Mouse (Mus musculus): Measurements from ENCODE around the gene Atp8b4.

GRCm38 (mm10) chr2:126520828-126521227 is 20.4 kb upstream of the Atp8b4 start:
- TF ChIP-seq POLR2A (IDR thresholded peaks at IDR 0.05; ENCODE audit: insufficient read depth, low read depth, low read length) (no peak), CTCF (IDR thresholded peaks at IDR 0.05; ENCODE audit: insufficient read depth, low read depth, low read length) (no peak)
